Mouse (Mus musculus) heart, embryonic 10.5 days (tissue): ENCODE data around the gene Abcc9. TPM values are rescaled to one million over a fixed set of nuclear protein-coding genes. Genes with fewer than 3 reads are reported as not detected.
A peak's percentile ranks its signal among the peaks of the same experiment; 100 is the strongest.

ENCODE experiments used
- DNase-seq: peaks from one replicate; pipeline ENCODE4 v3.0.0-alpha.2; 2017; ENCODE audit warnings: low spot score
- H3K27ac ChIP-seq: fragments of 300-500 bp; sonication (generic); 2 replicates; pipeline ENCODE4 v1.5.1; 2016; ENCODE audit warnings: mild to moderate bottlenecking
- H3K27me3 ChIP-seq: fragments of 300-500 bp; sonication (generic); 2 replicates; pipeline ENCODE4 v1.6.1; 2016; ENCODE audit warnings: mild to moderate bottlenecking; ENCODE audit not compliant: poor library complexity, insufficient read depth, severe bottlenecking
- H3K36me3 ChIP-seq: fragments of 300-500 bp; sonication (generic); 2 replicates; pipeline ENCODE4 v1.6.1; 2016; ENCODE audit warnings: mild to moderate bottlenecking, moderate library complexity
- H3K4me1 ChIP-seq: fragments of 300-500 bp; sonication (generic); 2 replicates; pipeline ENCODE4 v1.6.1; 2016; ENCODE audit warnings: mild to moderate bottlenecking
- H3K4me3 ChIP-seq: fragments of 300-500 bp; sonication (generic); 2 replicates; pipeline ENCODE4 v1.5.1; 2016; ENCODE audit warnings: mild to moderate bottlenecking, moderate library complexity
- H3K9me3 ChIP-seq: fragments of 300-500 bp; sonication (generic); 2 replicates; pipeline ENCODE4 v1.6.1; 2016; ENCODE audit warnings: mild to moderate bottlenecking, moderate library complexity
- WGBS: fragments of 180-500 bp; shearing (Covaris S2); methylation state at CpG from one replicate; pipeline ENCODE4 v1.1.7; 2016; 5-methylcytosine and 5-hydroxymethylcytosine counted together
- polyA plus RNA-seq: library from polyadenylated mRNA; unstranded; fragments of >200 nt; fragmentation: Nextera tagmentation; extraction: Ambion mirVana; gene quantifications from 2 replicates; pipeline ENCODE4 v1.2.1, GENCODE M21; 2016

The Abcc9 gene
- polyA plus RNA-seq, 1 experiment from 2014 or later = 11.2 TPM

DNA sequence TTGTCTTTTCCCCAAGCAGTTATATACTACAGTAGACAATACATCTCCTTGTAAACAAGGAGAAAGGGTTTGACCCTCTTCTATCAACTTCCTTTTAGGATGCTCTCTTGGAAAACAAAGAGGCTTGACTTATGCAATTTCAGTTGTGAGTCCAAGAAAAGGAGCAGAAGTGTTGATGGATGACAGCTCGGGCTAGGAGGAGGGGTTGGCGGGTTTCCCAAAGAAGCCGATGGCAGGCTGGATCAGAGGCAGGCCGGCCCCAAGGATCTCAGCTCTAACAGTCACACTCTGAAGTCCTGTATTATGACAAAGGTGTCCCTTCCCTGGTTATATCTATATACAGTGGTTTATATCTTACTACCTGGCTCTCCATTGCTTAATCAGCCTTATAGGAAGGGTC lies 150.6 kb downstream of the Abcc9 start:
- H3K4me3 ChIP-seq = no peak overlapping the region
- no peak for DNase-seq
- H3K27ac ChIP-seq = no peak overlapping the region
- no peaks in the 10 kb centered on the region for H3K36me3 ChIP-seq
- H3K27me3 ChIP-seq = no peaks in the 10 kb centered on the region
- no peaks in the 10 kb centered on the region for H3K9me3 ChIP-seq
- no peaks in the 10 kb centered on the region for H3K4me1 ChIP-seq
- WGBS = 71% methylated on average over 4 of the region's 4 CpGs

DNA sequence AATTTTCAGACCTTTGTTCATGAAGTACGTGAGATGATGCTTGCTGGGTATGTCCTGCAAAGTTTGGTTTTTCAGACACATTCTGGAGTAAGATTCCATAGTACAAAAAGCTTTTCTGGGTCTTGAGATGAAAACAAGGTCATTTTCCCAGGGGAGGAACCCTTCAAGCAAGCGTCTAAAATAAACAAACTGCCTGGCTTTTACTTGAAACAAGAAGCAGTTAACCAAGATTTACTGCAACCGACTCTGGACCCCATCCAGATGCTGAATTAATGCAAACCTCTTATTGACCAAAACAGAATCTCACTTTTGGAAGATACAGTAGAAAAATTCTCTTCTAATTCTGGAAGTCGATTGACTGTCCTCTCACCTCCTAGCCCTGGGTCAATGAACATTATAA lies 151.2 kb downstream of the Abcc9 start:
- WGBS = 64% methylated on average over 4 of the region's 4 CpGs

GRCm38 (mm10) chr6:142548377-142548776 lies 153.7 kb downstream of the Abcc9 start:
- DNase-seq = no peak
- no peaks in the 10 kb centered on the region for H3K36me3 ChIP-seq
- H3K27ac ChIP-seq = no peak overlapping the region
- H3K4me3 ChIP-seq = no peak overlapping the region
- WGBS = 75% methylated on average over 2 of the region's 2 CpGs
- no peaks in the 10 kb centered on the region for H3K4me1 ChIP-seq
- H3K27me3 ChIP-seq = no peaks in the 10 kb centered on the region
- no peaks in the 10 kb centered on the region for H3K9me3 ChIP-seq

More for the DNA sequence above, 151.2 kb downstream of the Abcc9 start:
- H3K4me3 ChIP-seq = no peak overlapping the region
- H3K9me3 ChIP-seq = no peaks in the 10 kb centered on the region
- no peaks in the 10 kb centered on the region for H3K36me3 ChIP-seq
- DNase-seq = no peak
- no peaks in the 10 kb centered on the region for H3K4me1 ChIP-seq
- no peak overlapping the region for H3K27ac ChIP-seq
- H3K27me3 ChIP-seq = no peaks in the 10 kb centered on the region

DNA sequence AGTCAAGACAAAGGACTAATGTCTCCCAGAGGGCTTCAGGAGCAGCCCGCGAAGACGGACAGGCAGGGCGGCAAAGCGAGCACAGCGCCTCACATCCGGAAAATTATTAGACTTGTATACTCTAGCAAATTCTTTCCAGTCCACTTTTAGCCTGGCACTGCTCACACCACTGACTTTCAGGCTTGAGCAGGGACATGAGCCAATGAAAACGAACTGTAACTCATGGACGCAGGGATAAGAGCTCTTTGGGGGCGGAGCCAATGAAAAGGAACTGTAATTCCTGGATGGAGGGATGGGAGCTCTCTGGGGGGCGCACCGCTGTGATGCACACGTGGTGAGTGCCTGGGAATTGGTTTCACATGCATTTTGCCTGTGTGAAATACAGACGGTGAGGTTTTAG lies 157.0 kb downstream of the Abcc9 start:
- no peaks in the 10 kb centered on the region for H3K4me1 ChIP-seq
- no peaks in the 10 kb centered on the region for H3K27me3 ChIP-seq
- WGBS = 50% methylated on average over 14 of the region's 14 CpGs
- DNase-seq = no peak
- H3K27ac ChIP-seq = 0 out of 2 replicates have a peak overlapping the region, but pooled peaks have one; percentile 4
- no peaks in the 10 kb centered on the region for H3K36me3 ChIP-seq
- no peaks in the 10 kb centered on the region for H3K9me3 ChIP-seq
- peak overlapping the region; percentile 29; the same call in 1 of the 2 replicates for H3K4me3 ChIP-seq

DNA sequence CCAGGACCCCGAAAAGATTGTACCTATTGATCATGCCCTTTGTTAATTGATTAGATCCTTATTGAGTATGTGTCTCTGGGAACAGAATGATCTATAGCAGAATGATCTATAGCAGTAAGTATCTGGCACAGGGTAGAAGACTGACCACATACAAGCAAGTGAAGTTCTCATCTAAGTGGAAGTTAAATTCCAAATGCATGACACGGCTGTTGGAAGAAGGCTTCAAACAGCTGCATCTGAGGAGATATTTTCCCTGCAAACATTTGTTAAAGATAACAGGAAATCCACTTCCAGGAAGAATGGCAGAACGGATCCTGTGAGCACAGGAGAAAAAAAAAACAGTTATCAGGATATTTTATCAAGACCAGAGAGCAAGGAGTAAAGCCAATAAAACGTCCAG lies 158.5 kb downstream of the Abcc9 start:
- Histone ChIP-seq H3K27ac (no peak overlapping the region), H3K4me1 (no peaks in the 10 kb centered on the region), H3K27me3 (no peaks in the 10 kb centered on the region), H3K4me3 (no peak overlapping the region), H3K9me3 (no peaks in the 10 kb centered on the region), H3K36me3 (no peaks in the 10 kb centered on the region)
- no peak for DNase-seq
- WGBS = 67% methylated on average over 4 of the region's 4 CpGs

- peak; percentile 65 for DNase-seq
- H3K27me3 ChIP-seq = no peaks in the 10 kb centered on the region
Observed at GRCm38 (mm10) chr6:142542800-142543175, 159.3 kb downstream of the Abcc9 start.

DNA sequence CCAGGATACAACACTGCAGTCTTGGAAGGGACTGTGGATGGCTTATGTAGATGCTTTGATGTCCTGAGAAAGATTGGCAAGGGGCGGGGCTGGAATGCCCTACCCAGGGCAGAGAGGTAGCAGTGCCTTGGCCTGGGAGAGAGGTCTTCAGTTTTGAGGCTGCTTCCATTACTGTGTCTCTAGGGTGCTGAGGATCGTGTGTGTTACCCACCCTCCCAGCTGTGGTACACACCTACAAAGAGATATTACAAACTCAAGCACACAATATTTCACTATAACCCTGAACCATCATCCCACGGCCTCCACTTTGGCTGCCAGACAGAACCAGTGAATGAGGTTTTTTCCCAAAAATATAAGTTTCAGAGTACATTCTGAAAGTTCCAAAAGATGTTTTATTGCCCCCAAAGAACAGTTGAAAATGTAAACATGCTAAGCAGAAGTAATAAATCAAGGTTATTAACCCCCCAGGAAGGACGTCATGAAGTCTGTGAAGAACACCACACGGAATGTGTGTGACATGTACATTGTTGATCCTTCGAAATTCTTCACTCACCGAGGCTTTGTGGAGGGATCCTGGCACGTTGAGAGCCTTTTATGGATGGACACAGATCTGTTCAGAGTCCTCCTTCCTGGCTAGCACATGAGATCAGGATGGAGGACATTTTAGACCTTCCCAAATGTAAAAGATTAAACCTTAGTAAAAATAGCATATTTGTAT lies 159.9 kb downstream of the Abcc9 start:
- Histone ChIP-seq H3K27ac (no peak overlapping the region), H3K9me3 (no peaks in the 10 kb centered on the region), H3K27me3 (no peaks in the 10 kb centered on the region), H3K4me3 (no peak overlapping the region), H3K36me3 (no peaks in the 10 kb centered on the region), H3K4me1 (no peaks in the 10 kb centered on the region)
- DNase-seq = peak; percentile 17
- WGBS = 84% methylated on average over 8 of the region's 8 CpGs

More at GRCm38 (mm10) chr6:142542800-142543175, 159.3 kb downstream of the Abcc9 start:
- WGBS = 80% methylated on average over 6 of the region's 6 CpGs
- H3K4me1 ChIP-seq = no peaks in the 10 kb centered on the region
- no peaks in the 10 kb centered on the region for H3K9me3 ChIP-seq
- H3K4me3 ChIP-seq = no peak overlapping the region
- H3K36me3 ChIP-seq = no peaks in the 10 kb centered on the region
- peak overlapping the region; percentile 22; the same call in 1 of the 2 replicates for H3K27ac ChIP-seq

GRCm38 (mm10) chr6:142540561-142541160 lies 161.5 kb downstream of the Abcc9 start:
- H3K9me3 ChIP-seq = no peaks in the 10 kb centered on the region
- H3K4me3 ChIP-seq = no peak overlapping the region
- no peaks in the 10 kb centered on the region for H3K4me1 ChIP-seq
- H3K36me3 ChIP-seq = no peaks in the 10 kb centered on the region
- H3K27ac ChIP-seq = no peak overlapping the region
- no peak for DNase-seq
- no peaks in the 10 kb centered on the region for H3K27me3 ChIP-seq
- WGBS = 77% methylated on average over 10 of the region's 10 CpGs

DNA sequence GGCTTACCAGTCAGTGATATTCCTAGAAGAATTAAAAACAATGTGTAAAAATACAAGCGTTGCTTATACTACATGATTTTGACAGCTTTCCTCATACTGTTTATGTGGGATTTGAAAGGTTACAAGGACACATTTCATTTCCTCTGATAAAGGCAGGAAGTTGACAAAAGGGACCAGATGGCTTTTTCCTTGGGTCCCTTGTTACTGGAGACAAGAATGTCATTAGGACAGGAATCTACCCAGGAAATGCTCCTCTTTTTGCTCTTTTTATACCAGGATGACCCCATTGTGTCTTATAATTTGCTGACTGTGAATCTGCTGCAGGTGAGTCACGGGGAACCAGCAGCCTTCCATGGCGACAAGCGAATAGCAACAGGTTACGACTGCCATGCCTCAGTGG lies 162.0 kb downstream of the Abcc9 start:
- Histone ChIP-seq H3K27me3 (no peaks in the 10 kb centered on the region), H3K9me3 (no peaks in the 10 kb centered on the region), H3K4me1 (no peaks in the 10 kb centered on the region), H3K4me3 (no peak overlapping the region), H3K36me3 (no peaks in the 10 kb centered on the region), H3K27ac (no peak overlapping the region)
- no peak for DNase-seq
- 81% methylated on average over 5 of the region's 5 CpGs for WGBS

- Histone ChIP-seq H3K4me3 (no peak overlapping the region), H3K36me3 (no peaks in the 10 kb centered on the region), H3K9me3 (no peaks in the 10 kb centered on the region), H3K27ac (no peak overlapping the region), H3K4me1 (no peaks in the 10 kb centered on the region), H3K27me3 (no peaks in the 10 kb centered on the region)
- WGBS = 66% methylated on average over 17 of the region's 17 CpGs
- no peak for DNase-seq
Observed at GRCm38 (mm10) chr6:142538503-142538902, 163.6 kb downstream of the Abcc9 start.

Other genes with a start within 250 kb of the Abcc9 start
- gene Gys2, start 229.2 kb downstream of the Abcc9 start, polyA plus RNA-seq = 0.05 and 1.4 TPM in 2 replicates
- gene Ldhb, start 194.4 kb downstream of the Abcc9 start, polyA plus RNA-seq = 470 and 619 TPM in 2 replicates
- 0.70 and 1.4 TPM in 2 replicates for gene Kcnj8, start 130.7 kb downstream of the Abcc9 start, polyA plus RNA-seq
- gene Cmas, start 54.4 kb upstream of the Abcc9 start, polyA plus RNA-seq = 100 and 105 TPM in 2 replicates
- gene Sult6b2, start 102.2 kb upstream of the Abcc9 start, polyA plus RNA-seq = 0.06 TPM in 1 of 2 replicates, not detected in the other